Mouse (Mus musculus): Measurements from ENCODE around the gene Serf2.

- TF ChIP-seq CTCF (IDR thresholded peaks at IDR 0.05): no peak
- TF ChIP-seq POLR2A (IDR thresholded peaks at IDR 0.05; ENCODE audit: insufficient read depth, low read depth, low read length): no peak
- no peak for TF ChIP-seq EP300 (IDR thresholded peaks at IDR 0.05; ENCODE audit: insufficient read depth, low read depth, low read length)
Measured at GRCm38 (mm10) chr2:121483576-121483975, 34.6 kb downstream of the Serf2 start.
